Mouse (Mus musculus): ENCODE results near the gene Arhgdib.
A peak's percentile ranks its signal among the peaks of the same experiment; 100 is the strongest.

Arhgdib gene

GRCm38 (mm10) chr6:136920320-136921257 lies 21.1 kb downstream of the Arhgdib start:
- DNase-seq (ENCODE audit: low spot score): peak; percentile 81

DNA sequence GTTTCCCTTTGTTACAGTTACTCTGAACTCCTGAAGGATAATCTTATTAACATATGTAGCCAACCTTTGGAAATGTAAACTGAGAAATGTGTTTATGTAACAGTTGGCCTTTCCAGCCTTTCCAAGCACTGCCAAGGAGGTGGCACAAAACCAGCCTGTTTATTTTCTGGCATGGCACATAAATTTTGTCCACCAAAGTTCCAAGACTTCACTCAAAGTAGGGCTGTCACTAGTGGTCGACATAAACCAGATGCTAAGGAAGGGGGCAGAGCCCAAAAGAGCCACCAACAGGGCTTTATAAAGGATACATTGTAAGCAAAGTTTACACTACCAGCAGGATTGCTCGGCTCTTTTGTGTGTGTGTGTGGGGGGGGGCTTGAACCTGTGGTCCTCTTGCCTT lies 23.8 kb downstream of the Arhgdib start:
- DNase-seq (ENCODE audit: low spot score): peak; percentile 67

DNA sequence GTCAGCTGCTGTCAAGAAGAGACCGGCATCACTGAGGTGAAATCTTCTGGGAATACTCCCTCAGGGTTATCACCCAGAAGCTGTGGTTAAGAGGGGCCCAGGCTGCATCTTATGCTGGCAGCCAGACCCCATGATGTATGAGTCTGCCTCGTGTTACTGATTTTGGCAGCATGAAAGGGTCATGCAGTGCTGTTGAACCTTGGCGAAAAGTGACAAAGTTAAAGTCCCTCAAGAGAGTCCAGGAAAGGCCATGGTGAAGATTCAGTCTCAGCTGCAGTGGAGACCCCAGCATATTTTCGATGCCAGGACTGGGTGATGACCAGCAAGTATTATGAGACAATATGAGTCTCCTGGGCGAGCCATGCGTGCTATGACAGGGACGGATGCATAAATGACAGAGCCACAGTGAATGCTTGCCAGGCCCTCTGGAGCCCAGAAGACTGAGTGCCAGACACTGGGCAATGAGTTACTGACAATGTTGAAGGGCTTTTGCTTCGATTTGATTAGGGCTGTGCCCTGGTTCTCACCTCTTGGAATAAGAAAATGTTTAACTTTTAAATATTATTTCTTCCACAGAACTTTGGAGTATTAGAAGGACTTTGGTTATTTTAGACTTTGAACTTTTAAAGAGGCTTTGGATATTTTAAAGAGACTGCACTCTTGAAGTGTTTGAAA lies 25.8 kb downstream of the Arhgdib start:
- DNase-seq (ENCODE audit: low spot score): peak; percentile 31

DNA sequence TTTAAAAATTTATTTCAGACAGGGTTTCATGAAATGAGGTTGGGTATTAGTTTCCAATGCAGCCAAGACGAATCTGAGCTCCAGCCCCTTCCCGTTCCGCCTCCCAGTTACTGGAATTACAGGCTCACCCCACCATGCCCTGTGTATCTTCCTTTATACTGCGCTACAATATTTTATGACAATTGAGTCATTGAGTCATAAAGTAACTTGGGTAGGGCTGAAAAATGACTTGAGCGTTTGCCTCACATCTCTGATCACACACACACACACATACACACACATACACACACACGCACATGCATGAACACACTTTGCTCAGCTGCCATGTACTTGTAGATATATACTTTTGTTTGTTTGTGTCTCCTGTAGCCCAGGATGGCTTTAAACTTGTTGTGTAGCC lies 27.5 kb downstream of the Arhgdib start:
- no peak for DNase-seq (ENCODE audit: low spot score)

DNA sequence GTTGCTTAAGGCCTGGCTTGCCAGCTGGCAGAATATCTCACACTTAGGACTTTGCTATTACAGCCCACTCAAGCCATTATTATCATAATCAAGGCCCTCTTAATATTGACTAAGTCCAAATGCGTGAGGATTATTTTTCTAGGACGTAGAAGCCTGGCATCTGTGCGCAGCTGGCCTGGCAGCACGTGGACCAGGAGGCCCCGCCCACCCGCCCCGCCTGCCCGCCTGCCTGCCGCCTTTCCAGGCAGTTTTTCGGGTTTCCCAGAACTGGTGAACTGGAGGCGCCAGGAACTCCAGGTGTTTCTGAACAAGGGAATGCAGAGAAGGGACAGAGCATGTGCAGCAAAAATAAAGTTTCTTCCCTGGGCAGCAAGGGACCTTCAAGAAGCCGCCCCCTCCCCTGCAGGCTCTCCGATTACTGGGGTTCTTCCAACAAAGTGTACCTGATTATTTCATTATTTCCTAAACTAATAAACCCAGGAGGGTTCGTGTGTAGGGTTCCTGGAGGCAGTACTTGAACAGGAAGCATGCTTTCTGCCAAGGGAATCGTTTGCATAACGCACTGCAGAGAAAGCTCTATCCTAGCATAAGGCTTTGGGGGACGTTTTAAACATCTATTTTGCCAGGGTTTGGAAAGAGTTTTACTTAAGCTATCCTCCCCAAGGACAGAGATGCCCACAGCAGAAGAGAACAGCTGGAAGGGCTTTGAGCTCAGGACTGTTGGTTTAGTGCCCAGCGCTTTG lies 28.1 kb downstream of the Arhgdib start:
- DNase-seq (ENCODE audit: low spot score): no peak

DNA sequence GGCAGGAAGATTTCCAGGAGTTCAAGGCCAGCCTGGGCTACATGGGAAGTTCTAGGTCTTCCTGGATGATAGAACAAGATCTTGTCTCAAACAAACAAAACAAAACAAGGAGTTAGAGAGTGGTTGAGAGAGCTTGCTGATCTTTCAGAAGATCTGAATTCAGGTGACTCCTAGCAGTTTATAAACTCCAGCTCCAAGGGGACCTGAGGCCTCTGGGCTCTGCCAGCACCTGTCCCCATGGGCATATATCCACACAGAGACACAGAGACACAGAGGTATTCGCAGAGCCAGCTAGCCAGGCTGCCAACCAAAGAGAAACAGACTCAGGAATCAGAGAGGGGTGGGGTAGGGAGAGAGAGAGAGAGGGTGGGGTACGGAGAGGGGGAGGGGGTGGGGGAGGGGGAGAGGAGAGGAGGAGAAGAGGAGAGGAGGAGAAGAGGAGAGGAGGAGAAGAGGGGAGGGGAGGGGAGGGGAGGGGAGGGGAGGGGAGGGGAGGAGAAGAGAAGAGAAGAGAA lies 28.9 kb downstream of the Arhgdib start:
- DNase-seq (ENCODE audit: low spot score): no peak

DNA sequence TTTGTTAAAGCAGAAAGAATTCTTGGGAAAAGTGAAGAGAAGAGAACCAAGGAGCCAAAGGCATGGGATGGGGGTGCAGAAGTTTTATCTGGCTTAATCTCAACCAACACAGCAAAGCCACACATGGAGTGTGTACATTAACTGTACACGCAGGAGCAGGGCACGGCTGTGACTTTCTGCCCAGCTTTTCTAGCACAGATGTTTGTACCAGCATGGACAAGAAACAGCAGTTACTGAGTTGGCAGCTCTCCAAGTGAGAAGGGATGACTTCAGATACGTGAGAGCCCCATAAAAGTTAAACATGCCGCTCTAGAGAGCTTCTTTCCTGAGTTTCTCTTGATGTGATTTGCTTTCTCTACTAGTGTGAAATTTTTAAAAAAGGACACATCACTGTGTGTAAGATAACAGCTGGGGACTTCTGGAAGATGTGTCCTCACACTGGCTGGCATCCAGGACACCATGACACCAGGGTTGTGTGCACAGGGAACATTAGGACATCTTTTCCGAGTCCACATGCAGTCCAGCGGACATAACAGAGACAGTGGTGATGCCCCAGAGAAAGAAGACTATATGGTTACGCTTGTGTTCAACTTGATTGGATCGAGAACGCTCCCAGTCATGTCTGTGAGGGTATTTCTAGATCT lies 31.3 kb downstream of the Arhgdib start:
- peak; percentile 33 for DNase-seq (ENCODE audit: low spot score)

DNA sequence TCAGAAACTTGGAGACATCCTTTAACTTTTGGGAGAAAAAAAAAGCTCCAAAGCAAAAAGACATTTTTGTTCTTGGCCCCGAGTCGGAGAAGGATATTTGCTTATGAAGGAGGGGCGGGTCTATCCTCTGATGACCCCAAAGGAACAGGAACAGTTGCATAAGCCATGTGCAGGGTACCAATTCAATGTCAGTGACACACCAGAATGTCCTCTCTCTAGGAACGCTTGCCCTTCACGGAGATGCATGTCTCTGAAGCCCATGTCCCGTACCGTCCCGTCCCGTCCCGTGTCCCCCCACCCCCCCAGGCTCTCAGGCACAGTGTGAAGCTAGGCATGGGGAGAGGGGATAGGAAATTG lies 34.8 kb downstream of the Arhgdib start:
- no peak for DNase-seq (ENCODE audit: low spot score)

GRCm38 (mm10) chr6:136906283-136906936 lies 35.3 kb downstream of the Arhgdib start:
- no peak for DNase-seq (ENCODE audit: low spot score)

DNA sequence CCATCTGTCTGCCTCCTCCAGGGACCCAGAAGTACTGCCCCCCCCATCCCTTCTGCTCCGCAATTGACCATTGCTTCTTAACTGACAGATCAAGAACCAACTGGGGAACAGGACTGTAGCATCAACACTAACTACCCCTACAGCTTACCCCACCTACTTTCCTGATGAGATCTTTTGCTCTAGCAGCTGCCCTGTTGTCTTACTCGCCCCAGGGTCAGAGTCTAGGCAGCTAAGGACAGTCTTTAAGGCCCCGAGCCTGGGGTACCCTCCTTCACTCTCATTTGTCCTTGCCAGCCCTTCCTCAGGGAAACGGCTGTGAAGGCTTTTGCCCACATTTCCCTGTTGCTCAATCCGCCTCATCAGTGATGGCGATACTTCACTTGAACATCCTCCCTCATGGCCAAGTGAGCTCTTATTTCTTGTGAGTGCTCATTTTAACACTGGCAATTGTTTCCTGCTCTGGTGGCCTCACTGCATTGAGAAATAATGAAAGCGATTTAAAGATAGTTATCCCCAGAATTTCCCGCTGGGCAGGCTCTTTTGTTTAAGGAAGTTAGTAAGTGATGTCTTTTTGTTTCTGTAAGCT lies 37.7 kb downstream of the Arhgdib start:
- no peak for DNase-seq (ENCODE audit: low spot score)

DNA sequence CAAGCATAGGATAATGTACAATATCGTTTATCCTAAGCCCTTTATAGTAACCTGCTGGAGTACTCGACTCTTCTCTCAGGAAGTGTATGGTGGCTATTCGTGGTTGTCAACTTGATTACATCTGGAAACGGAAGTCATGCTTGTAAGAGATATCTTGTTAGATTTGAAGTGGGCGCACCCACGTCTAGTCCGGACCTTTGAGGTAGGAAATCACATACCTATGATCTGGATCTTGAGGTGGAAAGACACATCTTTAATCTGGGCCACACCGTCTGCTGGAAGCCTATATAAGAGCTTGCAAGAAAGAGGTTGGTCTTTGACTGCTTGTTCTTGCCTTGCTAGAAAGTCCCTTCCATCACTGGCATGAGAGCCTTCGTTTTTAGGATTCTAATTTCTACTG lies 39.2 kb downstream of the Arhgdib start:
- no peak for DNase-seq (ENCODE audit: low spot score)

DNA sequence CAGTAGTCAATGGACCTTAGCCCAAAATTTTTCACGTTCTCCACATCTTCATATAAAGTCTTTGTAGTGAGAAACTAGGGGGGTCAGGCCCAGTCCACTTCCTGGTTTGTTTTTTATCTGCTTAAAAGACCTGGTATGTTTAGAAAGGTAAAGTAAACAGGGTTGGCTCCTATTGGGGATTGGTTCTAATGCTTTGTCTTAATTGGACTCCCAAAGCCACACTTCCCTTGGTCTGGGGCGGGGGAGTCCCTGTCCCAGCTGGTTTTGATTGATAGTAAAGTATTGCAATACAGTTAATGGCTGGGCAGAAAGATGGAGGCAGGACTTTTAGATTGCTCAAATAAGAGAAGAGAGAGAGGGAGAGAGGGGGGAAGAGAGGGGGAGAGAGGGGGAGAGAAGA lies 40.7 kb downstream of the Arhgdib start:
- no peak for DNase-seq (ENCODE audit: low spot score)

GRCm38 (mm10) chr6:136900369-136901009 lies 41.2 kb downstream of the Arhgdib start:
- DNase-seq (ENCODE audit: low spot score): no peak

DNA sequence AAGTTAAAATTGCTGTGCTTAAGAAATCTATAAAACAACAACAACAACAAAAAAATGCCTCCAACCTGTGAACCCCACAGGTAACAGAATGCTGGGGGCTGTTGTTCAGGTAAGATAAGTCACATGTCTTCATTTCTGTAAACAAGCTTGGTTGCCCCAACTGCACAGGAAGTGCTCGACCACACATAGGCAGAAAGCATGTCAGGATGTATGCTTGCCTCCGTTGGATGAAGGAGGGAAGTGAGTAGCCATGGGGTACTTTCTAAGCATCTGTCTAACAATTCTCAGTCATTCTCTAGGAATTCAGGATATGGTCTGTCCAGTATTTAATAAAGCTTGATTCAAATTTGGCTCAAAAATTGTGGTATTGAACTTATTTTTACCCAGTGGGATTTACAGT lies 42.7 kb downstream of the Arhgdib start:
- DNase-seq (ENCODE audit: low spot score): no peak

GRCm38 (mm10) chr6:136898222-136898621 lies 43.5 kb downstream of the Arhgdib start:
- no peak for DNase-seq (ENCODE audit: low spot score)

DNA sequence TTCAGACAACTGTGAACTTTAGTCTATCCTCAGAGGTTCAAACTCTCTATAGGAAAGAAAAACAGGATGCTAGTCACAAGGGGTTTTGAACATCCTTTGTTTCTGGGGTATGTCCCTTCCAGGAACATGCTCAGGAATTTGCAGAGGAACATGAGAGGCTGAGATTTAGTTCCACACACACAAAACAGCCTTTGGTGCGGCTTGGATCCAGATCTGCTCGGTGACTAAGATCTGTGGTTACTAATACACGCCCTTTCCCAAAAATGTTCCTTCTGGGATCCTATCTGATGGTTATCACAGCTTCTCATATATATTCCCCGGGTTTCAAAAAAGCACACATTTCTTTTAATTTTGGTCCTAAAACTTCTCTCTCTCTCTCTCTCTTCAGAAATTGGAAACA lies 43.9 kb downstream of the Arhgdib start:
- DNase-seq (ENCODE audit: low spot score): no peak

DNA sequence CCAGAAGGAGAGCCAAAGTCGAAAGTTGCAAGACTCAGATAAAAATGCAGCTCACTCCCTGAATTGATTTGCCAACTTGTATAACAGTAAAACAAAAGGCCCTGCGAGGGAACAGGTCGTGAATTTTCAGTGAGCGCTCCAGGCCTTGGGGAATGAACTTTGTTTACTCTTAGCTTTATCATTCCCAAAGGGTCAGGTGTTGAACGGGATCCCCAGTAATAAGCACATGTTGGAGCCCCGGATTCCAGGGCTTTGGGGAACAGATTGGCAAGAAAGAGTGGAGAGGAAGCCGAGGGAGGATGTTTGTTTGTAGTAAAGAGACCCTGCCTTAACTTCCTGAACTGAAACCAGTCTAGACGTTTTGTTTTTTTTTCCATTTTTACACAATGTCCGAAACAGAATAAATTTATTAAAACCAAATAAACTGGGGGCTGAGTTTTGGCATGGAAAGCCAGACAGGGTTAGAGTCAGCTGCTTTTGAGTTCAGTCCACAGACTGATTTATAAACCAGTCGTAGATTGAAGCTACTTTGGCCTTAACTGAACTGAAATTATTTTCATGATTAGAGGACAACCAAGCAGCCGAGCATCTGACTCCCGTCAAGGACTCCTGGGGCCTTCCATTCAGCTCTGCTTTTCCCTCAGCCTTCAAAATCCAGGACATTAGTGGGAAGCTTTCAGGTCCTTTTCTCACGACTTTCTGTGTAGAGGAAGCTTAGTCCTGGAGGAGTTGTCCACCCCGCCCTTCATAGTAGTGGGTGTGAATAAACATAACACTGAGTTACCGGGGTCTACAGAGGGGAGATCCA lies 47.0 kb downstream of the Arhgdib start:
- peak; percentile 29 for DNase-seq (ENCODE audit: low spot score)

- no peak for DNase-seq (ENCODE audit: low spot score)
Measured at GRCm38 (mm10) chr6:136892002-136892401, 49.7 kb downstream of the Arhgdib start.

GRCm38 (mm10) chr6:136889554-136889953 lies 52.1 kb downstream of the Arhgdib start:
- DNase-seq (ENCODE audit: low spot score): no peak

- DNase-seq (ENCODE audit: low spot score): no peak
Measured at GRCm38 (mm10) chr6:136889067-136889466, 52.6 kb downstream of the Arhgdib start.
